8 mouse cellular contexts compared by ENCODE assay signal in the genomic region with DNA sequence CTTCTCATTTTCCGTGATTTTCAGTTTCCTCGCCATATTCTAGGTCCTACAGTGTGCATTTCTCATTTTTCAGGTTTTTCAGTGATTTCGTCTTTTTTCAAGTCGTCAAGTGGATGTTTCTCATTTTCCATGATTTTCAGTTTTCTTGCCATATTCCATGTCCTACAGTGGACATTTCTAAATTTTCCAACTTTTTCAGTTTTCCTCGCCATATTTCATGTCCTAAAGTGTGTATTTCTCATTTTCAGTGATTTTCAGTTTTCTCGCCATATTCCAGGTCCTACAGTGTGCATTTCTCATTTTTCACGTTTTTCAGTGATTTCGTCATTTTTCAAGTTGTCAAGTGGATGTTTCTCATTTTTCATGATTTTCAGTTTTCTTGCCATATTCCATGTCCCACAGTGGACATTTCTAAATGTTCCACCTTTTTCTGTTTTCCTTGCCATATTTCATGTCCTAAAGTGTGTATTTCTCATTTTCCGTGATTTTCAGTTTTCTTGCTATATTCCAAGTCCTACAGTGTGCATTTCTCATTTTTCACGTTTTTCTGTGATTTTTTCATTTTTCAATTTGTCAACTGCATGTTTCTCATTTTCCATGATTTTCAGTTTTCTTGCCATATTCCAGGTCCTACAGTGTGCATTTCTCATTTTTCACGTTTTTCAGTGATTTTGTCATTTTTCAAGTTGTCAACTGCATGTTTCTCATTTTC. TPM values are rescaled to one million over a fixed set of nuclear protein-coding genes. Genes with fewer than 3 reads are reported as not detected.
DNase-seq lines count a peak whose midpoint lies in the region; ATAC-seq and TF ChIP-seq lines count a peak whose summit lies in the region.
"Not testable (repeated sequence)": the region's sequence is repeated elsewhere in the genome, so short reads cannot be mapped to it uniquely, and the experiment has no call there.

No protein-coding gene starts in this region.

- intact Hi-C loops in heart, postnatal 36 days (cut with DNase I): not testable (repeated sequence)

- DNase-seq in G1E (ENCODE audit: low spot score); neural tube, embryonic 11.5 days (ENCODE audit: low spot score): not testable (repeated sequence)
- peak; percentile 94 for DNase-seq in cerebellum, adult 8-10 months
- peak; percentile 94 to 95 for DNase-seq in heart, postnatal 36 days
- DNase-seq in large intestine, adult 2 months (ENCODE audit: low read depth, low spot score): peak; percentile 1
- peak in 2 of 3 experiments; percentile 9 to 37 for DNase-seq in liver, embryonic 14.5 days (ENCODE audit: low read depth in 3 of 3, low spot score in 3 of 3)
- peak; percentile 100 for DNase-seq in testis, postnatal 10 days (ENCODE audit: low spot score)

- TF ChIP-seq EP300 in liver, embryonic 14.5 days (IDR thresholded peaks at IDR 0.05; ENCODE audit: low read depth): 0 out of 2 replicates have a peak, but pooled peaks have one; percentile 5

- ATAC-seq in G1E (ENCODE audit: extremely low read depth, insufficient number of reproducible peaks, low FRiP score, poor library complexity, severe bottlenecking): peak; percentile 40
- ATAC-seq in frontal cortex, adult (ENCODE audit: low TSS enrichment): peak; percentile 56; the same call in 1 of the 2 replicates
- ATAC-seq in liver, embryonic 14.5 days (ENCODE audit: insufficient read depth): peak; percentile 71
- ATAC-seq in neural tube, embryonic 11.5 days (ENCODE audit: insufficient read depth, low FRiP score, low TSS enrichment): peak; percentile 86

- H3K36me3 ChIP-seq in G1E (replicated peaks); liver, embryonic 14.5 days (replicated peaks; ENCODE audit: control insufficient read depth, insufficient read depth, low read depth); neural tube, embryonic 11.5 days (ENCODE audit: control insufficient read depth, insufficient read depth, low read length): not testable (repeated sequence)

- not testable (repeated sequence) for H3K4me2 ChIP-seq in liver, embryonic 14.5 days (ENCODE audit: low read depth); neural tube, embryonic 11.5 days (ENCODE audit: low read depth)

- H3K27me3 ChIP-seq in G1E (ENCODE audit: insufficient read depth, low read length); liver, embryonic 14.5 days (ENCODE audit: control insufficient read depth, insufficient read depth, low read length); neural tube, embryonic 11.5 days (ENCODE audit: control insufficient read depth, insufficient read depth, low read length): not testable (repeated sequence)

- H3K9me3 ChIP-seq in G1E (replicated peaks); liver, embryonic 14.5 days (ENCODE audit: control insufficient read depth, low read length); neural tube, embryonic 11.5 days (ENCODE audit: control insufficient read depth, low read length): not testable (repeated sequence)

- not testable (repeated sequence) for H3K4me1 ChIP-seq in G1E (ENCODE audit: insufficient read depth, low read depth, low read length); liver, embryonic 14.5 days (replicated peaks; ENCODE audit: control insufficient read depth in 2 of 2, insufficient read depth in 2 of 2, low read length in 1 of 2); neural tube, embryonic 11.5 days (ENCODE audit: control insufficient read depth, insufficient read depth, low read length)

- WGBS in large intestine, adult 2 months: 68% methylated on average over 9 of the region's 11 CpGs
- WGBS in liver, embryonic 14.5 days (ENCODE audit: insufficient replicate concordance): 40% methylated on average over 8 of the region's 11 CpGs
- 55% methylated on average over 8 of the region's 11 CpGs for WGBS in neural tube, embryonic 11.5 days

- not testable (repeated sequence) for H3K9ac ChIP-seq in liver, embryonic 14.5 days (replicated peaks); neural tube, embryonic 11.5 days (ENCODE audit: low read length)

- not testable (repeated sequence) for H3K4me3 ChIP-seq in G1E (ENCODE audit: low read depth, low read length); liver, embryonic 14.5 days (ENCODE audit: insufficient read depth in 1 of 2, low read depth in 2 of 2, low read length in 2 of 2); neural tube, embryonic 11.5 days (ENCODE audit: low read depth, low read length)

- H3K27ac ChIP-seq in liver, embryonic 14.5 days; neural tube, embryonic 11.5 days (ENCODE audit: low read depth, low read length): not testable (repeated sequence)

- TF ChIP-seq CTCF in G1E (IDR thresholded peaks at IDR 0.05; ENCODE audit: low read depth, low read length); liver, embryonic 14.5 days (IDR thresholded peaks at IDR 0.05; ENCODE audit: low read depth): not testable (repeated sequence)

RNA-seq across cellular contexts. Expression of gene Gm11168, which starts 1.0 kb away (rescaled TPM):
- total RNA-seq in G1E (2014; fragmentation: Nextera tagmentation): 1.9 and 3.6 TPM in 2 replicates
- 12.4 and 16.0 TPM in 2 replicates for total RNA-seq in G1E (2017)
- 0.12 TPM in 1 of 2 replicates, not detected in the other for polyA plus RNA-seq in G1E (2012)
- not detected for total RNA-seq in heart, postnatal 36 days (2021)
- polyA plus RNA-seq in large intestine, adult 2 months (2012; rRNA removed): not detected in 2 replicates
- not detected in 2 replicates for polyA plus RNA-seq in liver, embryonic 14.5 days (2012; rRNA removed)
- polyA plus RNA-seq in liver, embryonic 14.5 days (2014; fragmentation: Nextera tagmentation; extraction: Ambion mirVana): not detected in 2 replicates
- polyA plus RNA-seq in neural tube, embryonic 11.5 days (2014; fragmentation: Nextera tagmentation; extraction: Ambion mirVana): not detected in 2 replicates

RNA-seq across cellular contexts. Expression of gene Gm10722, which starts 1.4 kb away (rescaled TPM):
- total RNA-seq in G1E (2014; fragmentation: Nextera tagmentation) (not detected in 2 replicates), G1E (2017) (8.1 and 13.8 TPM in 2 replicates)
- 0.09 TPM in 1 of 2 replicates, not detected in the other for polyA plus RNA-seq in G1E (2012)
- not detected for total RNA-seq in heart, postnatal 36 days (2021)
- not detected in 2 replicates for polyA plus RNA-seq in large intestine, adult 2 months (2012; rRNA removed)
- polyA plus RNA-seq in liver, embryonic 14.5 days (2012; rRNA removed): not detected in 2 replicates
- polyA plus RNA-seq in liver, embryonic 14.5 days (2014; fragmentation: Nextera tagmentation; extraction: Ambion mirVana): not detected in 2 replicates
- polyA plus RNA-seq in neural tube, embryonic 11.5 days (2014; fragmentation: Nextera tagmentation; extraction: Ambion mirVana): not detected in 2 replicates

RNA-seq across cellular contexts. Expression of gene Gm10721, which starts 10.8 kb away (rescaled TPM):
- total RNA-seq in G1E (2014; fragmentation: Nextera tagmentation) (not detected in 2 replicates), G1E (2017) (17.5 and 19.1 TPM in 2 replicates)
- 0.11 TPM in 2 replicates for polyA plus RNA-seq in G1E (2012)
- not detected for total RNA-seq in heart, postnatal 36 days (2021)
- not detected in 2 replicates for polyA plus RNA-seq in large intestine, adult 2 months (2012; rRNA removed)
- polyA plus RNA-seq in liver, embryonic 14.5 days (2012; rRNA removed): not detected in 2 replicates
- not detected in 2 replicates for polyA plus RNA-seq in liver, embryonic 14.5 days (2014; fragmentation: Nextera tagmentation; extraction: Ambion mirVana)
- polyA plus RNA-seq in neural tube, embryonic 11.5 days (2014; fragmentation: Nextera tagmentation; extraction: Ambion mirVana): not detected in 2 replicates

RNA-seq across cellular contexts. Expression of gene Gm10720, which starts 13.3 kb away (rescaled TPM):
- total RNA-seq in G1E (2014; fragmentation: Nextera tagmentation): not detected in 2 replicates
- 5.0 and 7.5 TPM in 2 replicates for total RNA-seq in G1E (2017)
- polyA plus RNA-seq in G1E (2012): not detected in 2 replicates
- total RNA-seq in heart, postnatal 36 days (2021): not detected
- not detected in 2 replicates for polyA plus RNA-seq in large intestine, adult 2 months (2012; rRNA removed)
- not detected in 2 replicates for polyA plus RNA-seq in liver, embryonic 14.5 days (2012; rRNA removed)
- not detected in 2 replicates for polyA plus RNA-seq in liver, embryonic 14.5 days (2014; fragmentation: Nextera tagmentation; extraction: Ambion mirVana)
- not detected in 2 replicates for polyA plus RNA-seq in neural tube, embryonic 11.5 days (2014; fragmentation: Nextera tagmentation; extraction: Ambion mirVana)

RNA-seq across cellular contexts. Expression of gene Gm10719, which starts 15.1 kb away (rescaled TPM):
- total RNA-seq in G1E (2014; fragmentation: Nextera tagmentation) (3.2 TPM in 1 of 2 replicates, not detected in the other), G1E (2017) (106 and 146 TPM in 2 replicates)
- polyA plus RNA-seq in G1E (2012): 0.38 and 1.0 TPM in 2 replicates
- total RNA-seq in heart, postnatal 36 days (2021): under 1 TPM in 1 of 2 experiments, not detected in 1; 0.69 TPM
- polyA plus RNA-seq in large intestine, adult 2 months (2012; rRNA removed): not detected in 2 replicates
- not detected in 2 replicates for polyA plus RNA-seq in liver, embryonic 14.5 days (2012; rRNA removed)
- not detected in 2 replicates for polyA plus RNA-seq in liver, embryonic 14.5 days (2014; fragmentation: Nextera tagmentation; extraction: Ambion mirVana)
- not detected in 2 replicates for polyA plus RNA-seq in neural tube, embryonic 11.5 days (2014; fragmentation: Nextera tagmentation; extraction: Ambion mirVana)
